Mouse (Mus musculus) forebrain, embryonic 16.5 days (tissue): ENCODE results near the gene Spta1. TPM values are rescaled to one million over a fixed set of nuclear protein-coding genes. Genes with fewer than 3 reads are reported as not detected.
A peak's percentile ranks its signal among the peaks of the same experiment; 100 is the strongest.

ENCODE experiments used
- ATAC-seq: fragments of 200-750 bp; cut with Nextera tagmentation; 2 replicates; pipeline ENCODE4 v1.8.0; 2017; ENCODE audit warnings: mild to moderate bottlenecking, moderate library complexity
- H3K27ac ChIP-seq: fragments of 300-500 bp; sonication (generic); 2 replicates; pipeline ENCODE4 v1.5.1; 2014; ENCODE audit warnings: low read length, control low read depth
- H3K27me3 ChIP-seq: fragments of 300-500 bp; sonication (generic); replicated peaks from 2 replicates; pipeline ENCODE4 v1.6.1; 2014; ENCODE audit warnings: low read length; ENCODE audit not compliant: control insufficient read depth, insufficient read depth
- H3K36me3 ChIP-seq: fragments of 300-500 bp; sonication (generic); 2 replicates; pipeline ENCODE4 v1.6.1; 2014; ENCODE audit not compliant: control insufficient read depth, insufficient read depth
- H3K4me1 ChIP-seq: fragments of 300-500 bp; sonication (generic); replicated peaks from 2 replicates; pipeline ENCODE4 v1.6.1; 2014; ENCODE audit warnings: low read length; ENCODE audit not compliant: control insufficient read depth, insufficient read depth
- H3K4me2 ChIP-seq: fragments of 300-500 bp; sonication (generic); 2 replicates; pipeline ENCODE4 v1.6.1; 2014; ENCODE audit warnings: mild to moderate bottlenecking, low read length, control low read depth
- H3K4me3 ChIP-seq: fragments of 300-500 bp; sonication (generic); replicated peaks from 2 replicates; pipeline ENCODE4 v1.5.1; 2014; ENCODE audit warnings: mild to moderate bottlenecking, low read length, control low read depth
- H3K9ac ChIP-seq: fragments of 300-500 bp; sonication (generic); replicated peaks from 2 replicates; pipeline ENCODE4 v1.6.1; 2014; ENCODE audit warnings: low read depth, low read length, control low read depth
- H3K9me3 ChIP-seq: fragments of 300-500 bp; sonication (generic); 2 replicates; pipeline ENCODE4 v1.6.1; 2016; ENCODE audit warnings: low read length; ENCODE audit not compliant: control insufficient read depth
- WGBS: fragments of 180-500 bp; shearing (Covaris S2); extraction: QIAGEN DNeasy Blood & Tissue Kit; methylation state at CpG from one replicate; pipeline ENCODE4 v1.1.7; 2014; 5-methylcytosine and 5-hydroxymethylcytosine counted together
- polyA plus RNA-seq: library from polyadenylated mRNA; unstranded; fragments of >200 nt; fragmentation: Nextera tagmentation; extraction: Ambion mirVana; gene quantifications from 2 replicates; pipeline ENCODE4 v1.2.1, GENCODE M21; 2015

The Spta1 gene
- polyA plus RNA-seq, 1 experiment from 2014 or later, result 0.13 TPM

DNA sequence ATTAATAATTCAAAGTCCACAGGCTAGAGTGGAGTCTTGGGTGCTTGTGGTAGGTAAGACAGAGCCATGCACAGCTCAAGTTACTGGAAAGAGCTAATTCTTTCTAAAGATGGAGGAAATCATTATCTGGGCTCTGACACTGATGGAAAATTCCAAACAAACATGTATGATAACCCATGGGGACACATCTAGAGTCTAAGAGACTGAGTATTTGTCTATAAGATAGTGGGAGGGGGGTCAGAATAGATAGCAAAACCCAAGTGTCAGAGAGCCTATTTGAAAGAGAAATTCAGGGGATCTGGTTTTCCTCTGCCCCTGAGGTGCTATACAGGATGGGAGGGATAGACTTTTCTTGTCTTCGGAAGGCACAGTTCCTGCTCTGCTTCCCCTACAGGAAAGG lies 73.5 kb downstream of the Spta1 start:
- H3K27me3 ChIP-seq, result no peaks in the 10 kb centered on the region
- no peak overlapping the region for H3K27ac ChIP-seq
- H3K4me1 ChIP-seq, result no peaks in the 10 kb centered on the region
- H3K4me2 ChIP-seq, result no peak overlapping the region
- no peak overlapping the region for H3K4me3 ChIP-seq
- no peaks in the 10 kb centered on the region for H3K36me3 ChIP-seq
- no peaks in the 10 kb centered on the region for H3K9me3 ChIP-seq
- 90% methylated on average over 1 of the region's 1 CpGs for WGBS
- ATAC-seq, result no peak
- H3K9ac ChIP-seq, result no peak overlapping the region

- ATAC-seq, result peak; percentile 65
These were observed 74.6 kb downstream of the Spta1 start for GRCm38 (mm10) chr1:174247170-174247569.

GRCm38 (mm10) chr1:174250376-174250775 lies 77.8 kb downstream of the Spta1 start:
- no peak overlapping the region for H3K9ac ChIP-seq
- peak; percentile 47; the same call in 1 of the 2 replicates for ATAC-seq
- no peak overlapping the region; the same call in 1 of the 2 replicates for H3K27ac ChIP-seq
- no peak overlapping the region for H3K4me2 ChIP-seq
- H3K4me1 ChIP-seq, result no peaks in the 10 kb centered on the region
- H3K4me3 ChIP-seq, result no peak overlapping the region
- no peaks in the 10 kb centered on the region for H3K9me3 ChIP-seq
- H3K36me3 ChIP-seq, result no peaks in the 10 kb centered on the region
- no peaks in the 10 kb centered on the region for H3K27me3 ChIP-seq
- WGBS, result 79% methylated on average over 2 of the region's 2 CpGs

More at GRCm38 (mm10) chr1:174247170-174247569, 74.6 kb downstream of the Spta1 start:
- Histone ChIP-seq H3K4me2 (no peak overlapping the region), H3K27ac (no peak overlapping the region), H3K4me1 (no peaks in the 10 kb centered on the region), H3K36me3 (no peaks in the 10 kb centered on the region), H3K27me3 (no peaks in the 10 kb centered on the region), H3K9ac (no peak overlapping the region), H3K9me3 (no peaks in the 10 kb centered on the region), H3K4me3 (no peak overlapping the region)
- 68% methylated on average over 6 of the region's 6 CpGs for WGBS

- Histone ChIP-seq H3K27me3 (no peaks in the 10 kb centered on the region), H3K4me2 (no peak within 1 kb of the TSS), H3K36me3 (no peaks in the 10 kb centered on the region), H3K9me3 (no peaks in the 10 kb centered on the region), H3K4me3 (no peak within 1 kb of the TSS), H3K4me1 (no peaks in the 10 kb centered on the region), H3K9ac (no peak within 1 kb of the TSS), H3K27ac (no peak within 1 kb of the TSS)
- WGBS, result 81% methylated on average over 3 of the region's 3 CpGs
- ATAC-seq, result no peak
These were observed 79.4 kb downstream of the Spta1 start, which contains the start of gene Olfr419 for GRCm38 (mm10) chr1:174251961-174252360. Gene Olfr419 (minus strand): TSS chr1:174252061.

DNA sequence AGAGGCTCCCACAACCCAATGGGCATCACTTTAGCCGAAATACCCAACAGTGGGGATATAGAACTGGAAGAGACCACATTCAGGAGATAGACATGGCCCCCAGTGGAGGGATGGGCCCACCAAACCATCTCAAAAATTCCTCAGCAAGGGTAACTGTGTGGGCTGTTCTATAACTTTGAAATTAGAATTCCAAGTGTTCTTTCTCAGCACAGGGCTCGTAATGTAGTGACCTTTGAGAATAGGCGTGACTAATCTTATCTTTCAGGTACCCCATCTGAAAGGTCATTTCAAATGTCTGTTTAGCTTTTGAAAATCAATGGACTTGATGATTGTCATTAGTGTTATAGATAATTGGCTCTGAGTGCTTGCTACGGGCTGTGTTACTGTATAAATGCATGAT lies 95.2 kb downstream of the Spta1 start:
- WGBS, result 91% methylated on average over 4 of the region's 4 CpGs

DNA sequence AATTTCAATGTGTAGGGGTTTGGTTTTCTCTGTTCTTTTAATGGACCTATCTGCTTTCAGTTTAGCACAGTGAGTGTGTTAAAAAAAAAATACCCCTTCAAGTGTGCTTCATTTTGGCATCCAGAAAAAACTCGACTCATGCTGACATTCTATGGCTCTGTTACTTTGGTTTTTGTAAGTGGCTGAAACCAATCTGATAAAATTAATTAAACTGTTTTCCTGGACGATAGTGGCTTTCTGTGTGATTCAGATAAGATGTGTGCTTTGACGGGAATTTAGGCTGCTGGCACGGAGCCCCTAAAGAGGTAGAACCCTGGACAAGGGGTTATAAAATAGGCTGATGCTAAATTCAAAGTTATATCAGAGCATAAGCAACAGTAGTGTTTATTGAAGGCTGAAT lies 96.6 kb downstream of the Spta1 start:
- Histone ChIP-seq H3K9me3 (no peaks in the 10 kb centered on the region), H3K4me2 (no peak overlapping the region)
- WGBS, result 70% methylated on average over 4 of the region's 4 CpGs

More for the DNA sequence above, 95.2 kb downstream of the Spta1 start:
- Histone ChIP-seq H3K27ac (no peak overlapping the region), H3K36me3 (no peaks in the 10 kb centered on the region), H3K9ac (no peak overlapping the region), H3K4me3 (no peak overlapping the region), H3K27me3 (no peaks in the 10 kb centered on the region), H3K4me2 (no peak overlapping the region), H3K9me3 (no peaks in the 10 kb centered on the region), H3K4me1 (no peaks in the 10 kb centered on the region)
- ATAC-seq, result no peak

GRCm38 (mm10) chr1:174270643-174271042 lies 98.1 kb downstream of the Spta1 start:
- H3K27me3 ChIP-seq, result no peaks in the 10 kb centered on the region
- no peak for ATAC-seq
- H3K4me2 ChIP-seq, result no peak overlapping the region
- 86% methylated on average over 3 of the region's 3 CpGs for WGBS
- no peaks in the 10 kb centered on the region for H3K36me3 ChIP-seq
- no peak overlapping the region for H3K9ac ChIP-seq
- H3K4me3 ChIP-seq, result no peak overlapping the region
- no peaks in the 10 kb centered on the region for H3K4me1 ChIP-seq
- H3K27ac ChIP-seq, result no peak overlapping the region
- H3K9me3 ChIP-seq, result no peaks in the 10 kb centered on the region

More for the DNA sequence above, 96.6 kb downstream of the Spta1 start:
- H3K27ac ChIP-seq, result no peak overlapping the region
- no peaks in the 10 kb centered on the region for H3K36me3 ChIP-seq
- no peak overlapping the region for H3K9ac ChIP-seq
- no peak for ATAC-seq
- no peak overlapping the region for H3K4me3 ChIP-seq
- no peaks in the 10 kb centered on the region for H3K4me1 ChIP-seq
- H3K27me3 ChIP-seq, result no peaks in the 10 kb centered on the region

Other genes starting within 250 kb of the Spta1 start
- gene Mndal, start 230.3 kb upstream of the Spta1 start, polyA plus RNA-seq, result 3.1 and 4.6 TPM in 2 replicates
- gene Ifi203, start 230.1 kb upstream of the Spta1 start, polyA plus RNA-seq, result 1.4 and 1.5 TPM in 2 replicates
- not detected in 2 replicates for gene Ifi202b, start 190.0 kb upstream of the Spta1 start, polyA plus RNA-seq
- gene Ifi205, start 141.0 kb upstream of the Spta1 start, polyA plus RNA-seq, result not detected in 2 replicates
- not detected in 2 replicates for gene Olfr433, start 132.1 kb upstream of the Spta1 start, polyA plus RNA-seq
- gene Olfr432, start 123.6 kb upstream of the Spta1 start, polyA plus RNA-seq, result not detected in 2 replicates
- gene Olfr430, start 106.2 kb upstream of the Spta1 start, polyA plus RNA-seq, result not detected in 2 replicates
- gene Olfr429, start 88.4 kb upstream of the Spta1 start, polyA plus RNA-seq, result not detected in 2 replicates
- gene Olfr427, start 75.9 kb upstream of the Spta1 start, polyA plus RNA-seq, result not detected in 2 replicates
- not detected in 2 replicates for gene Olfr231, start 51.6 kb upstream of the Spta1 start, polyA plus RNA-seq
- not detected in 2 replicates for gene Olfr424, start 41.3 kb upstream of the Spta1 start, polyA plus RNA-seq
- not detected in 2 replicates for gene Olfr420, start 17.1 kb upstream of the Spta1 start, polyA plus RNA-seq
- gene Olfr419, start 79.3 kb downstream of the Spta1 start, polyA plus RNA-seq, result not detected in 2 replicates
- gene Mptx1, start 157.7 kb downstream of the Spta1 start, polyA plus RNA-seq, result not detected in 2 replicates
- not detected in 2 replicates for gene Olfr417, start 192.3 kb downstream of the Spta1 start, polyA plus RNA-seq
- not detected in 2 replicates for gene Olfr248, start 218.3 kb downstream of the Spta1 start, polyA plus RNA-seq